Mouse (Mus musculus) embryonic fibroblast, embryonic 13.5 days (primary cell): ENCODE measurements around the gene Ppy.

Source experiments
- CTCF ChIP-seq: IDR thresholded peaks from 2 replicates; pipeline ENCODE4 v1.5.1; 2011; ENCODE audit warnings: mild to moderate bottlenecking, control low read depth, low read length, moderate library complexity, borderline replicate concordance; ENCODE audit not compliant: insufficient read depth
- POLR2A ChIP-seq: IDR thresholded peaks from 2 replicates; pipeline ENCODE4 v1.6.1; 2011; ENCODE audit warnings: low read depth, mild to moderate bottlenecking, control low read depth, low read length, moderate library complexity

DNA sequence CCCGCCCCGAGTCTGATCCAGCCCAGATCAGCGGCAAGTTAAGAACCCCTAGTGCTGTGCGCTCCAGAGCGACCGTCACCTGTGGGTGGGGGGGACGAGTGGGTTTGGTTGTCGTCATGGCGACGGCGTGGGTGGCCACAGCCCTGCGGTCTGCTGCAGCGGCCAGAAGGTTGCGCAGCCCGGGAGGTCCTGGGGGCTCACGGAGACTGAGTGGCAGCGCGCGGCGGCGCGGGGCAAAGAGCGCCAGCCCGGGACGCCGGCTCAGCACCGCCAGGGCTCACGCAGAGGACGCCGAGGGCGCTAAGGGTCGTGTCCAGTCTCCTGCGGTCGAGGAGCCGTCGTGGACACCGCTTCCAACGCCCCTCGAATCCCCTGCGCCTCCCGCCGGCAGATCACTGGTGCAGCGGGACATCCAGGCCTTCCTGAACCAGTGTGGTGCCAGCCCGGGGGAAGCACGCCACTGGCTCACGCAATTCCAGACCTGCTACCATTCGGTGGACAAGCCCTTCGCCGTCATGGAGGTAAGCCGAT lies 44.4 kb upstream of the Ppy start, which contains the start of gene Nags:
- TF ChIP-seq CTCF, result no peak
- TF ChIP-seq POLR2A, result no peak
